Comparison of ENCODE assay signal across 11 mouse cellular contexts in the genomic region with DNA sequence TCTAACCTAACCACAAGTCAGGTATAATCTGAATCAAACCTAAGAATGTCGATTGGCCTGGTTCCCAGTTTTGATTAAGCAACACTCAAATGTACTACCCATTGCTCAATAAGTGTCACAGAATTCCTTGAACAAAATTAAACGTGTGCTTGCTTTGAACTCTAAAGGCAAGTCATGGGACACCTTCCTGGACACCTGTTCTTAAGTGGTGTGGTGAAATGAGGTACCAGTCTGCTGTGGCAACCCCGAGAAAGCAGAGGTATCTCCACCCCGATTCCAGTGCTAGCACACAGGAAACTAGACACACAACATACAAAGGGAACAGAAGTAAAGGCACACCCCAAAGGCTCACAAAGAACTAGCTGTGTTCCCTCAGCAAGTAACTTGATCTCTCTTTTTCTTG. TPM values are rescaled to one million over a fixed set of nuclear protein-coding genes. Genes with fewer than 3 reads are reported as not detected.
A peak's percentile ranks its signal among the peaks of the same experiment; 100 is the strongest.
DNase-seq lines count a peak whose midpoint lies in the region.
"Had no signal": no experiment of that assay in that cellular context is flagged by ENCODE, and none has a peak within 500 bp of the region (broad histone marks: within the 10 kb centered on the region; RNA-seq: fewer than 3 reads in every experiment).

No protein-coding gene starts in this region.

- peak; percentile 43 for DNase-seq in adrenal gland, postnatal 14 days
- DNase-seq in adrenal gland, adult 18-20 months (ENCODE audit: low spot score in 2 of 2) = no peak
- peak; percentile 72 for DNase-seq in 3T3-L1 (ENCODE audit: low read depth, low spot score)
- DNase-seq in fat pad, adult 2 months (ENCODE audit: extremely low read depth, low read depth, low spot score) = peak; percentile 70
- peak; percentile 73 for DNase-seq in lung, postnatal 10 days
- DNase-seq in retina, postnatal 1 day = no peak
- DNase-seq in kidney, adult 9 months = no peak
- no peak for DNase-seq in spleen, adult 12 weeks (ENCODE audit: low spot score)
- DNase-seq: cerebellum, postnatal 36 days; heart, adult 2 months; kidney, adult 11 months had no signal

RNA-seq across cellular contexts. Expression of a gene that starts 31.2 kb away (rescaled TPM):
- total RNA-seq in adrenal gland, postnatal 14 days (2021) = 18.2 and 24.5 TPM in 2 replicates
- 10 to 100 TPM; 11.1 to 20.0 TPM for total RNA-seq in adrenal gland, adult 18-20 months (2021)

Comparison
In these comparisons a context has a peak if more than half of its experiments do, and no peak if none do; other contexts are left out.
1. DNase-seq: peak in adrenal gland, postnatal 14 days (single experiment), 3T3-L1 (single experiment), fat pad, adult 2 months (single experiment) and lung, postnatal 10 days (single experiment); none in adrenal gland, adult 18-20 months (0 of 2), retina, postnatal 1 day (single experiment), kidney, adult 9 months (single experiment) and spleen, adult 12 weeks (single experiment).